Mouse (Mus musculus) T-cell, adult 2 months (primary cell): ENCODE measurements around the gene Arvcf.

Experiments
- DNase-seq: peaks from one replicate; pipeline ENCODE4 v3.0.0; 2022; ENCODE audit warnings: low spot score

Arvcf gene

DNA sequence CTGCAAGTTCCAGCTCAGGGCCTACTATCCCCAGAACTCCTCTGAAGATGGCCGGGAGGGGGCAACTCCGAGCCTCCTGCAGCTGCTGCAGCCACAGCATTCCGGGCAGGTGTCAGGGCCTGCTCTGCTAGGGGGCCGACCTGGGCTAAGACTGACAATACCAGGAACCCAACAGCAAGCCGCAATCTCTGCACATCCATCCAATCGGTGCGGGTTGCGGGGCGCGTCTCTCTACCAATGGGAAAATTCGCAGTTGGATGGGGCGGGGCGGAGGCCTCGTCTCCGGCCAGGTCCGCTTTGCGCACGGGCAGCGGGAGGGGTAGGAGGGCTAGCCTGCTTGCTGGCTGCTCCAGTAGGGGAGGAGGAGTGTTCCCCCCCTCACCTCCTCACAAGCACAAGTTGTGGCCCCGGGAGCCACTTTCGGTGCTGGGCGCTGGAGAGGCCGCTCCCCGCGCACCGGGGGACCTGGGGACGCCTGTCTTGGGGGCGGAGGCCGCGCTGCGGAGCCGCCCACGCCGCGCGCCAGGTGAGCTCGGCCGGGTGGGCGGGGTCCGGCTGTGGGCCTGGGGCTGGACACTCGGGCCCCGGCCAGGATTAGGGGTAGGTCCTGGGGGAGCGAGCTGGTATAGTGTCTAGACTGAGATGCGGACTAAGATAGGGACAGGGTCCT lies at the start of gene Arvcf, which contains the start of gene Tango2:
Gene Arvcf, plus strand, starts transcription at position 252 of the 670 bp plus-strand sequence.
Gene Tango2, minus strand, starts transcription at position 173 of the 670 bp plus-strand sequence.
- peak; percentile 24 for DNase-seq

- no peak for DNase-seq
Observed at GRCm38 (mm10) chr16:18308159-18308558, 39.8 kb upstream of the Arvcf start.

DNA sequence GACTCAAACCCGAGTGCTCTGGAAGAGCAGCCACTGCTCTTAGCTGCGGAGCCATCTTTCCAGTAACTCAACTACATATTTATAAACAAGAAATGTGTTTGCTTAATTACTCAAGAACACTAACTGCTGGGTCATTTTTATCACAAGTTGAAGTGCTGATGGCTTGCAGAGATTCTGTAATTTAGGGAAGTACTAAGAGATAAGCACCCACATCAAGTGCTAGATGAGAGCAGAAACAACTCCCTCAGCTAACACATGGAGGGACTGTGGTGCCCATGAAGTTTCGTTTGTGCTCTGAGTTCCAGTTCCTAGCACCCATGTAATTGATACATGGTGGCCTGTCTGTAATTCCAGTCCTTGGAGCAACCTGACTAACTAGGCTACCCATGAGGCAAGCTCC lies 29.0 kb upstream of the Arvcf start:
- no peak for DNase-seq

GRCm38 (mm10) chr16:18321443-18321842 lies 26.5 kb upstream of the Arvcf start:
- no peak for DNase-seq

- no peak for DNase-seq
Observed at GRCm38 (mm10) chr16:18323460-18323859, 24.5 kb upstream of the Arvcf start.

- no peak for DNase-seq
Observed at GRCm38 (mm10) chr16:18324031-18324430, 24.0 kb upstream of the Arvcf start.

DNA sequence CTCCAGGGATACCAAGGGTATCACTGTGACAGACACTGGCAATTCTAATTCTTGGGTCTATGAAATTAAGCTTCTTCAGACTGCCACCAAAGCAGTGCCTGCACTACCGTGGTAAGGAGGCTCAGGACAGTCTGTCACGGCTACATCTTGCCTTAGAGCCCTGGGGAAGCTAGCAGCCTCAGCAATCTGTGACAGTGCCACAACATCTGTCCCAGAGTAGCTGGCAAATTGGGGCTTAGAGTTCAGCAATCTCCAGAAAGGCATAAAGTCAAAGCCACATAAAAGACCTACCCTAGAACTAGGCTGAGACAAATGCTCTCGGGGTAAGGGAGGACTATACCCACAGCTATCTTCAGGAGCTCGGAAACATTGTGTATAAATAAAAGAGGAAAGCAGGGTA lies 22.2 kb upstream of the Arvcf start:
- no peak for DNase-seq

GRCm38 (mm10) chr16:18327936-18328335 lies 20.0 kb upstream of the Arvcf start:
- DNase-seq, result no peak

- no peak for DNase-seq
Observed at GRCm38 (mm10) chr16:18328524-18328923, 19.5 kb upstream of the Arvcf start.

- no peak for DNase-seq
Observed at GRCm38 (mm10) chr16:18333976-18334375, 14.0 kb upstream of the Arvcf start.

DNA sequence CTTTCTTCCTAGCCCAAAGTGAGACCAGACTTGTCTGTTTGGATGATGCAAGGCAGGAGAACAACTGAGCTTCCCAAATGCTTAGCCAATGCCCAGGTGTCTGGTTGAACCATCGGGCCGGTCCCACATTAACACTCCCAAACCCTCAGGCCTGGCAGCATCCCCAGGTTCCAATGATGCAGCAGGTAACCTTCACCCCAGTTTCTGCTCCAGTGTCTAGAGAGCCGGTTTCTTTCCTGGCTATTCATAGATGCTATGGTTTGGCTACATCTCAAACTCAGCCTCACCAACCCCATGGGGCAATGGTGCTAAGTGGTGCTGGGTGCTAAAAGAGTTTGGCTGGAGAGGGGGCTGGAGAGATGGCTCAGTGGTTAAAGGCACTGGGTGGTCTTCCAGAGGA lies 12.0 kb upstream of the Arvcf start:
- no peak for DNase-seq

DNA sequence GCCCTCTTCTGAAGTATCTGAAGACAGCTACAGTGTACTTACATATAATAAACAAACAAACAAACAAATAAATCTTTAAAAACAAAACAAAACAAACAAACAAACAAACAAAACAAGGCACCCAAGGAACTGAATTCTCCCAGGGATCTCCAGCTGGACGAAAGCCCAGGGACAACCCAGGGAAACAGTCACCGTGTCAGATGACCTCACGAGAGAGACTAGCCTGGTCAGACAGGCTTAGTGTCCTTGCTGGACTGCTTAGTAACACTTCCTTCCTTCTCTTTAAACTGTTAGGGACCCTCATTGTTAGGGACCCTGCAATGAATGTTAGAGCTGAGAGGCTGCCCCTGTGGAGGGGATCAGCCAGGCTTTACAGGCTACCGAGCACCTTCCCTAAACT lies 10.7 kb upstream of the Arvcf start:
- DNase-seq, result no peak

GRCm38 (mm10) chr16:18339866-18340265 lies 8.1 kb upstream of the Arvcf start:
- DNase-seq, result no peak

GRCm38 (mm10) chr16:18341605-18342004 lies 6.4 kb upstream of the Arvcf start:
- DNase-seq, result no peak

DNA sequence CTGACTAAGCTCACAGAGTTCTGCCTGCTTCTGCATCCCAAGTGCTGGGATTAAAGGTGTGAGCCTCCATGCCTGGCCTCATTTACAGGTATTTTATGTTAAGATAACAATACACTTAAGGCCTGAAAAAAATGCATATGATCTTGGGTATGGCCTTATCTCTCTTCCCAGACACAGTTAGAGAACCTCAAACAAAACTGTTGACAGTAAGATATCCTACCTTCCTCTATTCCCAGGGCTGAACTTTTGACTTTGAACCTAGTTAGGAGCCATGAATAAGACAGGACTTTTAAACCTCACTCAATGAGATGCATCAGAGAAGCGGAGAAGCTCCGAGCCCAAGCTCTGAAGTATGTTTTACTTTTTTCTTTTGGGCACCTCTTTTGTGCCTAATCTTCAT lies 5.9 kb upstream of the Arvcf start:
- DNase-seq, result no peak

DNA sequence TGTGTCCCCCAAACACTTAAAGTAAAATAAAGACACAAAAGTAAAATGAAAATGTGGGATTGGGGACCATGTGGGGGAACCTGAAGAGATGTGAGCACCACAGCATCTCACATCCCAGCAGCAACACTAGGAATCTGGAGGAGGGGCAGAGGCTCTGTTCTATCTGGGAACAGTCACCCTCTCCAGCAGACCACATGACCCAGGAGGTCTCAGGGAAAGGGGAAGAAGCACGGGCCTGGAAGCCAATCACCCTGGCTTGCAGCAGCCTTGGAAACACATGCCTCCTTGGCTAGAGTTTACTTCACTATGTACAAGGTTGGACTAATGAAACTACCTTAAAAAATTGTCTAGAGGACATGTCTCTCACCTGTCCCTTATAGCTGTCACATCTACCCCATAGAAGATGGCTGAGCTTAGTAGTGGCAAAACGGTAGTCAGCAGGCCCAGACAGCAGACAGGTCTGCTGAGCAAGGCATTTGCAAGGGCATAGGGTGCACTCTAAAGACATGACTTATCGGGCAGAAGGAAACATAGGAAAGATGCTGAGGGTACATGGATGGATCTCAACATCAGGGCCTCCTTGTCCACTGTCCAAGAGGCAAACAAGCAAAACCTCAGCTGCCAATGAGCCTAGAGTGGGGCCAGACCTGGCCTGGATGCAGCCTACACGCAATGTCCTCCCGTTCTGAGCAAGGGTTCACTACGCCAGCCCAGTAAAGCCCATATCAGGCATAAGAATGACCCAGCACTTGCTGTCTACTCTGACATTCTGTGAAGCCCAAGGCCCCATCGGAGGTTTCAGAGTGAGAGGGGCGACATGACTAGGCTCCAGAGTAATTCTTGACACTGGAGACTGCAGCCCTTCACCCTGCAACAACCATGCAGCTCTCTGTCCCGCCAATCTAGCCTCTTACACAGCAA lies 5.1 kb upstream of the Arvcf start:
- no peak for DNase-seq

DNA sequence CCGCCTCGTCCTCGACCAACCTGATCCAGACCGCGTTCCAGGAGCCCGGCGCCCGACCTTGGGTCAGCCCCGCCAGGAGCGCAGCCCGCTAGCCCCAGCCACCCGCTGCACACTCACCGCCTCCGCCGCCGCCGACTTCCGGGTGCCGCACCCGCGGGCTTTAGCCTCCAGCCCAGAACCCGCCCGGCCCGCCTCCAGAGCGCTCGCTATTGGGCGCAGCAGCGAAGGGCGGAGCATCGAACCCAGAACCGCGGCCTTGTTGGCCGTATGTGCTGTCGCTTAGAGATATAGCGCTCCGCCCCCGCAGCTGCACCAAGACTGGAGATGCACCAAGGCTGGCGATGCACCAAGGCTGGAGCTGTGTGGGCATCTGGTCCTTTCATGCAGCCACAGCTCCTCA lies 4.2 kb upstream of the Arvcf start:
- DNase-seq, result peak; percentile 93

DNA sequence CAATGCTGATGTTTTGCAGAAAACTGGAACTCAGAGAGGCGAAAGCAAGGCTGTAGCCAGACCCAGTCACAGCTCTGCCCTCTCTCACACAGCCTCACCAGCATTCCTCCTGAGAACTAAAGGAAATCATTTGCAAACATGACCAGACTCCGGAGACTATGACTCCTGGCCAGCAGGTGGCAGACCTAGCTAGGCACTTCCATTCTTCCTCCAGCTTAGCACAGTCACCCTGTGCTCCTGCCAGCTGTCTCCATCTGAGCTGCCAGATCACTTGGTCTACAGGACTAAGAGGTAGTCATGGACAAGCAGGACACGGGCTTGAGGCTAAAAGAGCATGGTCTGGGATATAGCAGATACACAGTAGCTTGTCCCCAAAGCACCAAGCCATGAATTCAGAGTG lies 2.7 kb upstream of the Arvcf start:
- peak; percentile 75 for DNase-seq

DNA sequence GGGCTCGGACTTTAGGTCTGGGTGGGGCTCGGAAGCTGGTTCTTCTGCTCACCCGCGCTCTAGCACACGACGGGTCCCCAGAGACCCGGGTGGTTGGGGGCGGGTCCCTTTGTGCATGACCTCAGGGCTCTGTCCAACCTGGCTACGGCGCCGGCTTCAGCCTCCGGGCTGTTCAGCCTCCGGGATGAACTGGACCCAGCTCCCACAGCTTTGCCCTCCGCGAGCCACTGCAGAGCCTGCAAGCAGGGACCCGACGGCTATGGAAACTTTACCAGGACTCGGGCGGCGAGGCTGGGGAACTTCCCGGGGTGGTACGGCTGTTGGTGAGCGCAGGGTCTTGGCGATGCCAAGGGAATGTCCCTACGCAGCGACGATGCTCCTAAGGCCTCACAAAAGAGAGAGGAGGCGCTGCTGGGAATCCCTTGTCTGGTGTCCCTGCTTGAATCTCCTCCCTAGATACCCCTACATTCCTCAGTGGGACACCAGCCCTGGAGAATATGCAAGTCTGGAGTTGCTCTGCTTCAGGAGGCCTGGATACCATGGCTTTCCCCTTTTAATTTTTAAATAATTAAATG lies 706 bp downstream of the Arvcf start:
- no peak for DNase-seq

DNA sequence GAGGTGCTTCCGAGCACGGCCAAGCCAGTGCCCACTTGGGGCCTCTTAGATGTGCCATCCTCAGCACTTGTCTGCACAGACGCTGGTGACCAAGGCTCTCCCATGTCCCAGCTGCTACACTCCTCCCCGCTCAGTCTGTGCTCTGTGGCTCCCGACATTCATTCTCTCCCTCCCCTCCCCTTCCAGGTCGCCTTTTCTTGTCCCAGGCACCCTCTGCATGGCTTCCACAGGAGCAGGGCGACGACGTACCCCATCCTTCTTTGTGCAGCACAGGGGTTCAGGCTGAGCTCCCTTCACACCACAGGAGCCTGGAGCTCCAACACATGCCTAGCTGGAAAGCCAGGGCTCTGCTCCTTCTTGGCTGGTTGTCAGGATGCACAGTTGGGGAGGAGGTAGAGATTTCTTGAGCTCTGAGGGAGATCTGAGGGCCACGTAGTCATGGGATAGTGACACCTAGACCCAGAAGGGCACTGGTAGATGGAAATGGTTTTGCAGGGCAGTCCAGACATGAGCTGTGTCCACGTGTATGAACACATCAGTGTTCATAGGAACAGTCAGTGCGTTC lies 1.9 kb downstream of the Arvcf start:
- DNase-seq, result no peak

DNA sequence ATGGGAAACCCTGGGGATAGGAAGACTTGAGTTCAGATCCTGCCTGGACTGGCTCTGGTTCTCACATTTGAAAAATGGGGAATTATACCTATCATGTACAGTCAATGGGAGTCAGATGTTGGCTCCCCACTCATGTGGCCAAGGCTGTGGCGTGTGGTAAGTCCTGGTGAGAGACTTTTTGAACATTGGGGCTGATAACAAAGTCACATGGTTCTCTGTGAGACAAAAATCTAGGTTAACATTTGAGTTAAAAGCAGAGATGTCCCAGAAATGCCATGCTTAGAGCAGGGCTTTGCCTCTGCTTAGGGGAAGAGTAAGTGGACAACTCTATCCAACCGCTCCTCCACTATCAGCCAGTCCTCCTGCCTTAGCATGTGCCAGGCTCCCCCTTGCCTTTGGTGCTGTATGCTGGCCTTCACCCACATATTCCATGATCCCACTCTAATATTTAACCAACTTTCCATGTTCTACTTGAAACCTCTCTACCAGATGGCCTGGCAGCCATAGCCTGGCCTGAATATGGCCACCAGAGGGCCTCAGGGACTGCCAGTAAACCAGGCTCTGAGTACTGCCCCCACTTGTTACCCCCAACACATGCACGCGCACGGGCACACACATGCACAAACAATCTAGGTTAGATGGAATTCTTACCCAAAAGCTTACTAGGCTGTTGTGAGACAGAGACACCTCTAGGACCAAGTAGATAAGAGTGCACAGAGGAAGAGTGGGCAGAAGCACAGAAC lies 3.5 kb downstream of the Arvcf start:
- no peak for DNase-seq

GRCm38 (mm10) chr16:18353106-18353505 lies 5.1 kb downstream of the Arvcf start:
- DNase-seq, result no peak
